Mouse (Mus musculus) testis, postnatal 14 days (tissue): ENCODE measurements at regions not wholly inside any gene's neighbourhood (a gene's known extent, or its start where the extent isn't known, plus 50 kb on each side); places are given as distances from the start of the nearest gene placed in this dataset.

Experiments
- DNase-seq: peaks from one replicate; pipeline ENCODE4 v3.0.0; 2021; ENCODE audit warnings: low spot score

- DNase-seq: peak; percentile 55
Observed at GRCm38 (mm10) chr4:127416906-127417305, 58.9 kb upstream of the Gjb5 start.

DNA sequence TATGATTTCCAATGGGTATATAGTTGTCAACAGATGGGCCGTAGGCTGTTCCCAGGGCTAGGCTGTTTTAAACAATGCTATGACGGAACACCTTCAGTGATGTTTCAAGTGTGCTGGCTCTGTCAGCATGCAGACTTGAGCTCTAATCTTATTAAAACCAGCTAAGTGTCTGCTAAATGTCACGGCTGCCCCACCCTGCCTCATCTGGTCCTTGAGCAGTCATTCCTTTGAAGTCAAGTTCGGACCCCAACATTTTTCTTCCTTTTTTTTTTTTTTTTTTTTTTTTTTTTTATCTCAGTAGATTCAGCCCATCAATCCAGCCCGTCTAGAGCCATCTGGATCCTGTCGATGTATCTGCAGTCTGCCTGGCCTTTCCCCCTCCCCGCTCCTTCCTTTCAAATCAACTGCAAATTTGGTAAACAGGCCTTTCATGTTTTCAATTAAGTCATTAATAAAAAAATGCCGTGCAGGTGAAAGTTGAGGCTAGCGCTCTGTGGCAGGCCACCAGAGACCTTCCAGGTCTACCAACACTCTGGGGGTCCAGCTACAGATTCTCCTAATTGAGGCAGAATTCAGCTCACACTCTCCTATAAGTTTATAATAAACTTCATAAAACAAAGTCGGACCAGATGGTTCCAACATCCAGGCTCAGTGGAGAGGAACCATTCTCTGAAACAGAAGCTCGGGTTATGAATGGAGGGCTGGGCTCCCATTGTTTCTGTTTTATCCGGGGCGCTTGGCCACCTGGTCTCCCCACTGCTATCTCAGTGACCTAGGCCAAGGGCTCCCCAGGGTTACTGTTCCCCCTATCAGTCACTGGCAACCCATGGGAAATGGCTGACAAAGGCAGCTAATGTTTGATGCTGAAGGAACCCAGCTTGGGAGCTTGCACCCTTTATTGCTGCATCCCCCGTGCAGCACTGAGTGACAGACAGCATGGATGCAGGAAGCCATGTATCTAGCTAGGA, 56.3 kb upstream of the Gjb5 start:
- no peak for DNase-seq
